Comparison of ENCODE assay signal across 1 mouse cellular context in genomic region chr10:127209928-127210570, GRCm38 (mm10).
TF ChIP-seq lines count a peak whose summit lies in the region.

No protein-coding gene starts in this region.

TF ChIP-seq in MEL, 35 proteins besides CTCF, POLR2A, EP300 and RAD21 (continued from another document):
- TF ChIP-seq HCFC1 (IDR thresholded peaks at IDR 0.05; ENCODE audit: low read depth, low read length) (no peak), ELF1 (IDR thresholded peaks at IDR 0.05; ENCODE audit: low read depth, low read length) (no peak), RCOR1 (IDR thresholded peaks at IDR 0.05; ENCODE audit: low read depth, low read length) (0 out of 2 replicates have a peak, but pooled peaks have one; percentile 10), MXI1 (IDR thresholded peaks at IDR 0.05; ENCODE audit: low read depth, low read length) (no peak), MAFK (IDR thresholded peaks at IDR 0.05; ENCODE audit: borderline replicate concordance, low read depth, low read length) (no peak), JUND (IDR thresholded peaks at IDR 0.05; ENCODE audit: low read depth, low read length) (no peak), TBP (IDR thresholded peaks at IDR 0.05; ENCODE audit: low read depth, low read length) (peak; percentile 61; the same call in 1 of the 2 replicates)
